Mouse (Mus musculus): ENCODE results near the gene Mtrr. TPM values are rescaled to one million over a fixed set of nuclear protein-coding genes. Genes with fewer than 3 reads are reported as not detected.
"Not testable (repeated sequence)": the region's sequence is repeated elsewhere in the genome, so short reads cannot be mapped to it uniquely, and the experiment has no call there.

The Mtrr gene
- polyA plus RNA-seq, 1 experiment from 2014 or later: 13.5 TPM

DNA sequence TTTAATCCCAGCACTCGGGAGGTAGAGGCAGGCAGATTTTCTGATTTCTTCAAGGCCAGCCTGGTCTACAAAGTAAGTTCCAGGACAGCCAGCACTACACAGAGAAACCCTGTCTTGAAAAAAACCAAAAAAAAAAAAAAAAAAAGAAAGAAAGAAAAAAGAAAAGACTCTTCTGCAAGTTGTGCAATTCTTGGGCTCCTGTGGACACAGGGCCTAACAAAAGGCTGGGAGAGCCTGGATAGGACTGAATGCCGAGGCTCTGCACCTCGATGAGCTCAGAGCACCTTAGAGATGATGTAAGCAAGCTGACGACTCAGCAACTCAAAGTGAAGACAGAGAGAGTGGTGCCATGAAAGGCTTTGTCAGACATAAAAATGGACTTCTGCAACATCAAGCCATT is 7.6 kb downstream of the Mtrr start:
- ATAC-seq (ENCODE audit: low FRiP score, low TSS enrichment) (no peak), DNase-seq (no peak)
- Histone ChIP-seq H3K9ac (replicated peaks; ENCODE audit: low read length) (no peak overlapping the region), H3K36me3 (ENCODE audit: control insufficient read depth, insufficient read depth, low read length) (peaks cover 51% of the 10 kb centered on the region), H3K9me3 (ENCODE audit: control insufficient read depth, low read length) (no peaks in the 10 kb centered on the region), H3K27ac (replicated peaks; ENCODE audit: low read depth, low read length) (no peak overlapping the region), H3K4me2 (ENCODE audit: low read length) (no peak overlapping the region), H3K4me1 (ENCODE audit: control insufficient read depth, insufficient read depth, low read length) (no peaks in the 10 kb centered on the region), H3K27me3 (ENCODE audit: control insufficient read depth, insufficient read depth, low read length) (no peaks in the 10 kb centered on the region), H3K4me3 (replicated peaks; ENCODE audit: low read depth, low read length) (no peak overlapping the region)
- WGBS: 86% methylated on average over 4 of the region's 4 CpGs

DNA sequence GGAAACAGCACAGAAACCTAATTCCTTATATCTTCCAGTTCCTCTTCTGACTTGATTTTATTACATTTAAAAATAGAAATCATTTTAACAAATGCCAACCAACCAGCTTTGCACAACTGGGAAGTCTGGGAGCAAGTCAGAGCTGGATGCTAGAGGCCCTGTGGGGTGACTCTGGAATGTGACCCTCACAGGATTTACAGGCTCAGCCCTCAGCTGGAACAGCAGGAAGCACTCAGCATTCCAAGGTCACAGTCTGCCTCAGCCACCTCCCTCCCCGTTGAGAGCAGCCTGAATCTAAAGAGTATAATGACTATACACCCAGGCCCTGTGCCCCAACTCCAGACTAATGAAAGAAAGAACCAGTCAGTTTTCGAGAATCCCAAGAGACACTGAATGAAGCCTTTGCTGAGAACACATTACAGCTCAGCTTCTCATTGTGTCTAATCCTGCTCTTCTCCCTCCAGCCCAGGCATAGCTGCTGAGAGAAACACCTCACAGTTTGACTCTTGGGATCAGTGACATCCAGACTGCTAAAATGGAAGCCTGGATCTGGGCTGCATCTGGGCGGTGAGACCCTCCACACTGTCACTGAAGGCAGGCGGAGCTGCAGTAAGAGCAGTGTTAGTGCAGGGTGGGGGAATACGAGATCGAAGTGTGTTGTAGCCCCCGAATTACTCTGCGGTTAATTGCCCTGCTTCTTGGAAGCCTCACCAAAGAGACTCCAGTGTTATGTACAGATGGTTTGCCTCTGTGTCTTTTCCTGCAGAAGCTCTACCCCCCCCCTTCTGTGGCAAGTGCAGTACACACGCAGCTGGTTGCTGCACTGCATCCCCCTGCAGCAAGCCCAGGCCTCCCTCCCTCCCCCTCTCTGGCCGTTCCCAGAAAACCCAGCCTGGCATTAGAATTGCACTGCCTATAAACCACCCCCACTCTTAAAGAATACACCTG is 8.7 kb downstream of the Mtrr start:
- 70% methylated on average over 10 of the region's 10 CpGs for WGBS
- Histone ChIP-seq H3K4me2 (ENCODE audit: low read length) (no peak overlapping the region), H3K27me3 (ENCODE audit: control insufficient read depth, insufficient read depth, low read length) (no peaks in the 10 kb centered on the region), H3K4me3 (replicated peaks; ENCODE audit: low read depth, low read length) (no peak overlapping the region), H3K36me3 (ENCODE audit: control insufficient read depth, insufficient read depth, low read length) (peaks cover 55% of the 10 kb centered on the region), H3K9ac (replicated peaks; ENCODE audit: low read length) (no peak overlapping the region), H3K9me3 (ENCODE audit: control insufficient read depth, low read length) (no peaks in the 10 kb centered on the region), H3K4me1 (ENCODE audit: control insufficient read depth, insufficient read depth, low read length) (no peaks in the 10 kb centered on the region), H3K27ac (replicated peaks; ENCODE audit: low read depth, low read length) (no peak overlapping the region)
- ATAC-seq (ENCODE audit: low FRiP score, low TSS enrichment) (no peak), DNase-seq (no peak)

GRCm38 (mm10) chr13:68572247-68572646 is 9.7 kb downstream of the Mtrr start:
- H3K36me3 ChIP-seq (ENCODE audit: control insufficient read depth, insufficient read depth, low read length): peaks cover 57% of the 10 kb centered on the region
- H3K27ac ChIP-seq (replicated peaks; ENCODE audit: low read depth, low read length): no peak overlapping the region
- no peak for DNase-seq
- H3K4me1 ChIP-seq (ENCODE audit: control insufficient read depth, insufficient read depth, low read length): no peaks in the 10 kb centered on the region
- no peak overlapping the region for H3K4me3 ChIP-seq (replicated peaks; ENCODE audit: low read depth, low read length)
- no peaks in the 10 kb centered on the region for H3K9me3 ChIP-seq (ENCODE audit: control insufficient read depth, low read length)
- no peak overlapping the region for H3K4me2 ChIP-seq (ENCODE audit: low read length)
- no peak for ATAC-seq (ENCODE audit: low FRiP score, low TSS enrichment)
- no peaks in the 10 kb centered on the region for H3K27me3 ChIP-seq (ENCODE audit: control insufficient read depth, insufficient read depth, low read length)
- WGBS: 94% methylated on average over 19 of the region's 19 CpGs
- no peak overlapping the region for H3K9ac ChIP-seq (replicated peaks; ENCODE audit: low read length)

DNA sequence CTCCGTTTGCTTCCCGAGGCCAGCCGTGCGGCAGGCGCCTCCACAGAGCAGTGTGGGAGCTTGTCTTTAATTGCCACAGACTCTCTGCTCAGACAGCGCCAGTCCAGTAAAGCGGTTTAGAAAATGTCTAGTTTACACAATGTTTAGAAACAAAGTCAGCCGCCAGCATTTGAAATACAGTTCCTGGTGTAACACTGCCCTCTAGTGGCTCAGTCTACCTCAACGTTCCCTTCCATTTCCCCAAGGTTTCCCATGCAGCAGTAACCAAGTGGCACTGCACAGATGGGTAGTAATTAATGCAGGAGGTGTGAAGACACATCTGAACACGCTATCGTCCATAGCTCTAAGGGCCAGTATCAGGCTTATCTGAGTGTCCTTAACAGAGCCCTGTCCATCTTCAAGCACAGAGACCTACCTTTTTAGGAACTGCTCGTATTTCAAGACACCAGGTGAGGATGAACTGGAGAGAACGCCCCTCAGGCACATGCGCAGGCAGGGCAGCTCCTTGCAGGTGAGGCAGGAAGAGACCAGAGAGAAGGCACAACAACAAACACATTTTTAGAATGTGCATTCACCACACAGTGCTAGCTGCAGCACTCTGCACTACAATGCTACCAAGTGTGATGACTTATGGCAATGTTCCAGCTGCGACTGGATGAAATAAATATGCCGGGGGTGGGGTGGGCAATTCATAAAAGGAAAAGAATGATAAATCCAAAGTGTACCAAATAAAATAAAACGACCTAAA is 12.2 kb downstream of the Mtrr start:
- H3K4me3 ChIP-seq (replicated peaks; ENCODE audit: low read depth, low read length): no peak overlapping the region
- ATAC-seq (ENCODE audit: low FRiP score, low TSS enrichment) (peak; percentile 47; the same call in 1 of the 2 replicates), DNase-seq (peak; percentile 87)
- H3K9ac ChIP-seq (replicated peaks; ENCODE audit: low read length): no peak overlapping the region
- no peak overlapping the region for H3K27ac ChIP-seq (replicated peaks; ENCODE audit: low read depth, low read length)
- peaks cover 65% of the 10 kb centered on the region for H3K36me3 ChIP-seq (ENCODE audit: control insufficient read depth, insufficient read depth, low read length)
- no peak overlapping the region for H3K4me2 ChIP-seq (ENCODE audit: low read length)
- H3K27me3 ChIP-seq (ENCODE audit: control insufficient read depth, insufficient read depth, low read length): no peaks in the 10 kb centered on the region
- no peaks in the 10 kb centered on the region for H3K4me1 ChIP-seq (ENCODE audit: control insufficient read depth, insufficient read depth, low read length)
- 73% methylated on average over 17 of the region's 17 CpGs for WGBS
- H3K9me3 ChIP-seq (ENCODE audit: control insufficient read depth, low read length): no peaks in the 10 kb centered on the region

DNA sequence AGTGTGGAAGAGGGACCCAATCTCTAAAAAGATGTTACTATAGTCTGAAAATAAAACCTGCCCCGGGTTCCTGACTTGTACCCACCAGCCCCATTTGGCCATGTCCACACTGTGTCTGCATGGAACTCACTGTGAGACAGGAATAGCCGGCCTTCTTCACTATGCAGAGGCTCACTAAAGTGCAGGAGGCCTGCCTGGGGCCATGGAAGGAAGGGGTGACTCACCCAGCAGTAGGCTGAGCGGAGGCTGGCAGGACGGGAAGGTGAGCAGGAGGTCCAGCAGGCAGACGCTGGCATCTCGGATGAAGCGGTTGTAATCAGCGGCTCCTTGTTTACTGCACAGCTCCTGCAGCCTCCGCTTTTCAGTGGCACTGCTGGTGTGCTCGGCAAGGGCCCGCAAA is 13.4 kb downstream of the Mtrr start:
- no peak overlapping the region for H3K27ac ChIP-seq (replicated peaks; ENCODE audit: low read depth, low read length)
- H3K36me3 ChIP-seq (ENCODE audit: control insufficient read depth, insufficient read depth, low read length): peaks cover 76% of the 10 kb centered on the region
- no peak overlapping the region for H3K4me2 ChIP-seq (ENCODE audit: low read length)
- WGBS: 91% methylated on average over 11 of the region's 11 CpGs
- no peaks in the 10 kb centered on the region for H3K9me3 ChIP-seq (ENCODE audit: control insufficient read depth, low read length)
- no peaks in the 10 kb centered on the region for H3K4me1 ChIP-seq (ENCODE audit: control insufficient read depth, insufficient read depth, low read length)
- H3K9ac ChIP-seq (replicated peaks; ENCODE audit: low read length): no peak overlapping the region
- no peak for ATAC-seq (ENCODE audit: low FRiP score, low TSS enrichment)
- DNase-seq: no peak
- H3K4me3 ChIP-seq (replicated peaks; ENCODE audit: low read depth, low read length): no peak overlapping the region
- no peaks in the 10 kb centered on the region for H3K27me3 ChIP-seq (ENCODE audit: control insufficient read depth, insufficient read depth, low read length)

- ATAC-seq (ENCODE audit: low FRiP score, low TSS enrichment): no peak
- no peaks in the 10 kb centered on the region for H3K27me3 ChIP-seq (ENCODE audit: control insufficient read depth, insufficient read depth, low read length)
- H3K9me3 ChIP-seq (ENCODE audit: control insufficient read depth, low read length): no peaks in the 10 kb centered on the region
- no peak overlapping the region for H3K4me2 ChIP-seq (ENCODE audit: low read length)
- WGBS: 95% methylated on average over 9 of the region's 9 CpGs
- no peak for DNase-seq
- H3K4me3 ChIP-seq (replicated peaks; ENCODE audit: low read depth, low read length): no peak overlapping the region
- H3K27ac ChIP-seq (replicated peaks; ENCODE audit: low read depth, low read length): no peak overlapping the region
- peaks cover 80% of the 10 kb centered on the region for H3K36me3 ChIP-seq (ENCODE audit: control insufficient read depth, insufficient read depth, low read length)
- no peak overlapping the region for H3K9ac ChIP-seq (replicated peaks; ENCODE audit: low read length)
- H3K4me1 ChIP-seq (ENCODE audit: control insufficient read depth, insufficient read depth, low read length): no peaks in the 10 kb centered on the region
Measured at GRCm38 (mm10) chr13:68568110-68568509, 13.8 kb downstream of the Mtrr start.

- H3K9ac ChIP-seq (replicated peaks; ENCODE audit: low read length); ATAC-seq (ENCODE audit: low FRiP score, low TSS enrichment); H3K4me3 ChIP-seq (replicated peaks; ENCODE audit: low read depth, low read length); H3K9me3 ChIP-seq (ENCODE audit: control insufficient read depth, low read length); H3K27me3 ChIP-seq (ENCODE audit: control insufficient read depth, insufficient read depth, low read length); H3K4me2 ChIP-seq (ENCODE audit: low read length); H3K4me1 ChIP-seq (ENCODE audit: control insufficient read depth, insufficient read depth, low read length); H3K27ac ChIP-seq (replicated peaks; ENCODE audit: low read depth, low read length); H3K36me3 ChIP-seq (ENCODE audit: control insufficient read depth, insufficient read depth, low read length): not testable (repeated sequence)
- WGBS: 29% methylated on average over 4 of the region's 6 CpGs
- DNase-seq: peak; percentile 62
Measured at GRCm38 (mm10) chr13:68553391-68553790, 28.6 kb downstream of the Mtrr start.
